Mouse (Mus musculus): ENCODE data around the gene Gm10134.

DNA sequence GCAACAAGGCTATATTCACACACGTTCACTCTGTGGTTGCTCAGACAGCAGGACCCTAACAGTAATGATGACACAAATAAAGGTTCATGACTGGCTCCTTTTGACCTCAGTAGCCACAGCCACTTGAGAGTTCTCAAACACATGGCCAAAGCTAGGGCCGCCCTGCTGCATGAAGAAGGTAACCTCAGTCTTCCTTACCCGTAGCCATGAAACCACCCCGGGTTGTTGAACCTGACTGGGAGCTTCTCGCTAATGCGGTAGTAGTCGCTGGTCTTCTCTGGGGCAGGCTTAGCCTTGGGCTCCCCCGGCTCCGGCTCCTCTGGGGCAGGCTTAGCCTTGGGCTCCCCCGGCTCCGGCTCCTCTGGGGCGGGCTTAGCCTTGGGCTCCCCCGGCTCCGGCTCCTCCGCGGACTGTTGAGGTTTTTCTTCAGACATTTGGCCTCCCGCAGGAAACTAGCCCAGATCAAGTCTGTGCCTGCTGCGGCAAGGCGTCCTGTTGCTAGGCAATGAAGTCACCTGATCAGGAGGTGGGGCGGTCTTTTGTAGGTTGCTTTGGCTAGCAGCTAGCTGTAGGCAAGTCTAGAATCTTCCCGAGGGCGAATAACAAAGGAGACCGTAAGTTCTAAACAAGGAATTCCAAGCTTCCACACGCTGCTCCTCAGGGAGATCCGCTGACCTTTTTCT, 39.9 kb upstream of the Gm10134 start, which contains the start of gene 1700007K13Rik:
- TF ChIP-seq EP300 (IDR thresholded peaks at IDR 0.05; ENCODE audit: low read depth) = no peak
- TF ChIP-seq CTCF (IDR thresholded peaks at IDR 0.05; ENCODE audit: low read depth) = no peak
